Mouse (Mus musculus) activated CD4-positive, CD25-positive, alpha-beta regulatory T cell, adult 4 months (primary cell): ENCODE data around the gene Tiam1. TPM values are rescaled to one million over a fixed set of nuclear protein-coding genes. Genes with fewer than 3 reads are reported as not detected.
"Not testable (repeated sequence)": the region's sequence is repeated elsewhere in the genome, so short reads cannot be mapped to it uniquely, and the experiment has no call there.

Experiments
- ATAC-seq: one replicate; pipeline ENCODE4 v1.8.0; 2017
- polyA plus RNA-seq, 2 experiments: library from polyadenylated mRNA; unstranded; fragments of 100-300 nt; shearing (Covaris generic); gene quantifications; one replicate each; pipeline ENCODE4 v1.2.1; 2017

The Tiam1 gene
- polyA plus RNA-seq, 2 experiments from 2014 or later: 49.7 to 53.9 TPM

GRCm38 (mm10) chr16:90103726-90104125 is 39.8 kb downstream of the Tiam1 start:
- ATAC-seq: no peak

- ATAC-seq: no peak
These were observed 41.0 kb downstream of the Tiam1 start for GRCm38 (mm10) chr16:90102596-90102995.

- no peak for ATAC-seq
These were observed 45.4 kb downstream of the Tiam1 start for GRCm38 (mm10) chr16:90098191-90098605.

GRCm38 (mm10) chr16:90097769-90098168 is 45.8 kb downstream of the Tiam1 start:
- no peak for ATAC-seq

GRCm38 (mm10) chr16:90096011-90096410 is 47.6 kb downstream of the Tiam1 start:
- no peak for ATAC-seq

- ATAC-seq: no peak
These were observed 50.6 kb downstream of the Tiam1 start for GRCm38 (mm10) chr16:90093015-90093414.

GRCm38 (mm10) chr16:90091906-90092305 is 51.7 kb downstream of the Tiam1 start:
- no peak for ATAC-seq

GRCm38 (mm10) chr16:90091112-90091720 is 52.4 kb downstream of the Tiam1 start:
- ATAC-seq: no peak

- ATAC-seq: no peak
These were observed 53.2 kb downstream of the Tiam1 start for GRCm38 (mm10) chr16:90090368-90090767.

GRCm38 (mm10) chr16:90087256-90087655 is 56.3 kb downstream of the Tiam1 start:
- ATAC-seq: no peak

- ATAC-seq: no peak
These were observed 57.5 kb downstream of the Tiam1 start for GRCm38 (mm10) chr16:90086111-90086510.

- no peak for ATAC-seq
These were observed 58.0 kb downstream of the Tiam1 start for GRCm38 (mm10) chr16:90085580-90085979.

GRCm38 (mm10) chr16:90081125-90081524 is 62.4 kb downstream of the Tiam1 start:
- no peak for ATAC-seq

GRCm38 (mm10) chr16:90078806-90079381 is 64.7 kb downstream of the Tiam1 start:
- no peak for ATAC-seq

GRCm38 (mm10) chr16:90073510-90073909 is 70.1 kb downstream of the Tiam1 start:
- no peak for ATAC-seq

GRCm38 (mm10) chr16:90072651-90073050 is 70.9 kb downstream of the Tiam1 start:
- no peak for ATAC-seq

- ATAC-seq: not testable (repeated sequence)
These were observed 72.4 kb downstream of the Tiam1 start for GRCm38 (mm10) chr16:90071125-90071524.

- no peak for ATAC-seq
These were observed 73.5 kb downstream of the Tiam1 start for GRCm38 (mm10) chr16:90070104-90070503.

- no peak for ATAC-seq
These were observed 74.4 kb downstream of the Tiam1 start for GRCm38 (mm10) chr16:90069197-90069596.

GRCm38 (mm10) chr16:90052905-90053519 is 90.6 kb downstream of the Tiam1 start:
- no peak for ATAC-seq

GRCm38 (mm10) chr16:90052409-90052808 is 91.2 kb downstream of the Tiam1 start:
- ATAC-seq: no peak

- ATAC-seq: no peak
These were observed 92.5 kb downstream of the Tiam1 start for GRCm38 (mm10) chr16:90051051-90051450.

- ATAC-seq: no peak
These were observed 95.7 kb downstream of the Tiam1 start for GRCm38 (mm10) chr16:90047841-90048240.

- ATAC-seq: no peak
These were observed 96.9 kb downstream of the Tiam1 start for GRCm38 (mm10) chr16:90046494-90047158.
